Mouse (Mus musculus) heart, postnatal 10 days (tissue): Measurements from ENCODE around the gene Pde1c. TPM values are rescaled to one million over a fixed set of nuclear protein-coding genes. Genes with fewer than 3 reads are reported as not detected.

Source experiments
- microRNA-seq, 2 experiments: library from miRNA; unstranded; fragments of <30 nt; microRNA quantifications; one replicate each; pipeline ENCODE4 v1.2.0; 2022
- total RNA-seq, 2 experiments: library from RNA; stranded (reverse); gene quantifications; 2 replicates each; pipeline ENCODE4 v1.2.3; 2021

Pde1c gene
- total RNA-seq, 2 experiments from 2014 or later = 93.8 to 96.8 TPM

Small RNA genes lying within 50 kb of the gene (microRNA-seq; reads per million reads assigned to microRNA genes)
- 0 reads per million in 2 experiments for gene Gm44413

Other genes with a start within 250 kb of the Pde1c start
- gene Lsm5, start 135.6 kb upstream of the Pde1c start, total RNA-seq = 10 to 100 TPM; 21.5 to 22.2 TPM
- gene Avl9, start 145.8 kb upstream of the Pde1c start, total RNA-seq = 1 to 10 TPM; 7.9 to 9.1 TPM
- 10 to 100 TPM; 38.3 to 43.1 TPM for gene Kbtbd2, start 228.7 kb upstream of the Pde1c start, total RNA-seq